Mouse (Mus musculus): ENCODE measurements around the gene Syn1.

Syn1 gene

DNA sequence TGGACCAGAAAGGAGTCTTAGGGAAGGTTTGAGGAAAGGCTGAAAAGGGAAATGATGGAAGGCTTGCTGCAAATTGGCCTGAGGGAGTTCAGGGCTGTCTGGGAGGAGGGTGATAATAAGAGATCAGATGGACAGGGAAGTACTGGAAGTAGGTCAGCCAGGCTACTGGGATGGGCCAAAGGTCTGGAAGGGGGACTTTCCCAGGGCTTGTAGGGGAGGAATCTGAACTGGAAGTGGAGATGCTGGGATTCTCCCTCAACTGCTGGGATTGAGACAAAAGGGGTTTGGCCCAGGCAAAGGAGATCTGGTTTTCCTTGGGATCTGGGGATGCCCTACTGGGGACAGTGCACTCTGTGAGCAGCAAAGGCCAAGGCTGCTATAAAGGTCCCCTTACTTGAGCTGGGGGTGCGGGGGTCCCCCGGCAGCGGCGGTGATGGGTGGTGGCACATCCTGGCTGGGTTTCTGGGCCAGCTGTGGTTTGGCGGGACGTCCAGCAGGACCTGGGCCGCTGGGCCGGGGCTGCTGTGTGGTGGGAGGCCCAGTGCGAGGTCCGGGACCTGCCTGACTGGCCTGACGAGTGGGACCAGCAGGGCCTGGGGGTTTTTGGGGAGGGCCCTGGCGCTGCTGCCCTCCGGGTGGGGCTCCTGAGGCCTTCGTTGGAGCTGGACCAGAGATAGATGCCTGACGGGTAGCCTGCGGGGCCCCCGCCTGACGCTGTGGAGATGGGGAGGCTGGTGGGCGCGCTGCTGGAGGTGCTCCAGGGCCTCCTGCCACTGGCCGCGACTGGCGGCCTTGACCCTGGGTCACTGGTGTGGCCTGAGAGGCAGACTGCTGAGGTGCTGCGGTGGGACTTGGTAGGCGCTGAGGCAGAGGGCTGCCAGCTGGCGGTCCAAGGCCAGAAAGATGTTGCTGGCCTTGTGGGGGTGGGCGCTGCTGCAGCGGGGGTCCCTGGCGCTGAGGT lies 58.4 kb downstream of the Syn1 start:
- DNase-seq (ENCODE audit: low spot score in 2 of 2): no peak

DNA sequence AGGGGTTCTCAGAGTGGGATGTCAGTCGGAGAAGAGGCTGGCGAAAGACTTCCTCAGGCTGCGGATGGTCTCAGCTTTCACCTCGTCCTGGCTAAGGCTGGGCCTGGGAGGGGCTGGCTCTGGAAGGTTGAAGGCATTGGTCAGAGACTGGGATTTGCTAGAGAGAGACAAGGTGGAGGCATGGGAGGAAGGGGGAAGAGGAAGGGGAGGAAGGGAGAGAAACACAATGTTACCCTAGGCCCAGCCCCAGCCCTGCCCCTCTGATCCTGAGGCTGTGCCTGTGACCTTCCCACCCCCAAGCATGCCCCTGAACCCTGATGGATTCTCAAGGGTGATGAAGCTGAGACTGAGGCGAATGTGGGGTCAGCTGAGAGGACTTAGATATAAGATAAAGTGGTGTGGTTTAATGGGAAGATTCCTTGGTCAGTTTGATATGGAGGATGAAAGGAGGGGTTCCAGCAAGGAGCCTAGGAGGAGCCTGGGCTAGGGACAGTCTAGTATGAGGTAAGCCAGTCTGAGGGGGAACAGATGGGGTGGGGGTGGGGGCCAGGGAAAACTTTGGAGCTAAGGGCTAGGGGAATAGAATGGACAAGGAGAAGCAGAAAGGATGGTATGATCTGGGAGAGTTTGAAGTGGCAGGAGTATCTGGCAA lies 59.2 kb downstream of the Syn1 start:
- DNase-seq (ENCODE audit: low spot score in 2 of 2): no peak

DNA sequence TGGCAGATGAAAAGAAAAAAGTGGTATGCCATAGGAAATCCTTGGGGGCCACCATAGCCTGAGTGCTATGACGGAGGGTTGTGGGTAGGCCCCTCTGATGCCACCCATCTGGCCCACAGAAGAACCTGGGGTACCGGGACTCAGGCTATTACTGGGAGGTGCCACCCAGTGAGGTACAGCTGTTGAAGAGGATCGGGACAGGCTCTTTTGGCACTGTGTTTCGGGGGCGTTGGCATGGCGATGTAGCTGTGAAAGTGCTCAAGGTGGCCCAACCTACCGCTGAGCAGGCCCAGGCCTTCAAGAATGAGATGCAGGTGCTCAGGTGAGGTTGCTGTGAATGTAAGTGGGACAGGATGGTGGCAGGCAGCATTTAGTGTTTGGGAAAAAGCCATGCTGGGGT lies 67.0 kb downstream of the Syn1 start:
- no peak for DNase-seq (ENCODE audit: low spot score in 2 of 2)

DNA sequence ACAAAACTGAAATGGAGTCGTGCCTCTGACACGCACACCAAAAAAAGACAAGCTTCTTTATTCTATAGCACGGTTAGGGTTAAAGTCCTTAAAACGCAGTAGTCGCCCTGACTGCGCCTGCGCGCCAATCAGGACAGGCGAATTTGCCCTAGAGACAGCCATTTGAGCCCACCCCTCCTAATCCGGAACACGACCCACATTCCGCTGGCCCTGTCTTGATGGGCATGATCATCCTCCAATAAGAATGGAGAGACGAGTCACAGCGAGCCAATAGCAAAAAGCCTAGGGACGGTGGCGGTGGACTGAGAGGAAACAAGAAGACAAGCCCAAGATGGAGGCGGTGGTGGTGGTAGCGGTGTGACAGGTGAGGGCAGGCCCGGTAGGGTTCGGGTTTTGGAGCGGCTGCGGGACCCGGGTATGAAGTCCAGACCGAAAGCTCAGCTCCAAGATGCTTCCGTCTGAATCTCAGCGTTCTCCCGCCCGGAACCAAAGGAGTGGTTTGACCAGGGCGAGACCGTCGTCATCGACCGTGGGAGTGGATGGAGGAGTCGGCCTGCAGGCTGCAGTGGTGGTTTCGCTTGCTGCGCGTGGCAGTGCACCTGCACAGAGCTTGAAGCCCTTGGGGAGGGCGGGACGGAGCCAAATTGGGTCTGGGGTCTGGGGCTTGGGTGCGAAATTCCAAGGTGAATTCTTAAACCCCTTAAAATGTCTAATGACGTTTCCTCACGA lies 72.4 kb downstream of the Syn1 start:
- peak; percentile 88 to 93 for DNase-seq (ENCODE audit: low spot score in 2 of 2)

DNA sequence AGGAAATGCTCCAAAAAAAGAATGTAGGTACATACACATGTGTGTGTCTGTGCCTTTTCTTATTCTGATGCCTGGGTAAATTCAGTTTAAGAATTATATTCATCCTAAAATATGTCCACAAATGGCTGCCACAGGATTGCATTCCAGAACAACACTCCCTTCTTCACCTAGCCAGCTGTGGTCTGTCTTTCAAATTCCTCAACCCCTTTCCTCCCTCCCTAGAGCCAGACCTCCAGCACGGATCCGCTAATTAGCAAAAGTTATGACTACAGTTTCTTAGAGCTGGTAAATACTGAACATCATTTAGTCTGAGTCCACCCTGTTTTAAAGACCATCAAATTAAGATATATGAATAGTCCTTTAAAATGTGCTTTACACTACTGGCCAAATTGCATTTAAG lies 73.0 kb downstream of the Syn1 start:
- DNase-seq (ENCODE audit: low spot score in 2 of 2): no peak

DNA sequence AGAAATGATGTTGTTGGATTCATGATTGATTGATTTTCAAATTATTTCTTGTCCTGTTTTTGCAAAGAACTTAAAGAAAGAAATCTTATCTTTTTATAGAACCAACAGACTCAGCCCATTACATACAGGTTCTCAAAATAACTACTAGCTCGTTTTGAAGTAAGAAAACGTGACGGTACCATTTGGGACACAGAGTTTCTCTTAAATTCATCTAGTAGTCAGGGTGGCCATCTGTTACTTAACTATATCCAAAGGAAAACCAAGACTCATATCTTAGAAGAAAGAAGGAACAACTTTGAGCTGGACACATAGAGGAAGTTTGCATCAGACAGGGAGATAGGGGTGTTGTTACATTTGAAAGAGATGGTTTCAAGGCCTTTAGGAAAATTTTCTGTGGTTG lies 73.6 kb downstream of the Syn1 start:
- DNase-seq (ENCODE audit: low spot score in 2 of 2): no peak

DNA sequence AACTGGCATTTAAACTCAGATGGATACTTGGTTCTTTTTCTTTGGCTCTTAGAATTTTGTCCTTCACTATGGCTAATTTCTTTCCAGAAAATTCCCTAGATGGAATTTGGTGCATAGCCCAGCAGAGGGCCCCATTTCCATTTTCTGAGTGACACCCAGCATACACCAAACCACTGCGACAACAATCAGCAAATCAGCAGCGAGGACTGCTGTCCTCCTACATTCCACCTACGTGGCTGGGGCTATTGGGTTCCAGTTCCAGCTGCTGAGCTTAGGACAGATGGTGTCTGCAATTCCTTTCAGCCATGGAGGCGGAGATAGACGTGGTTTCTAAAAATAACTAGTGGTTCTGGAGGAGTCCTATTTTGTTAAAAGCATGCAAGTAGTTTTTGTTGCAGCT lies 91.9 kb downstream of the Syn1 start:
- peak; percentile 59 to 69 for DNase-seq (ENCODE audit: low spot score in 2 of 2)

DNA sequence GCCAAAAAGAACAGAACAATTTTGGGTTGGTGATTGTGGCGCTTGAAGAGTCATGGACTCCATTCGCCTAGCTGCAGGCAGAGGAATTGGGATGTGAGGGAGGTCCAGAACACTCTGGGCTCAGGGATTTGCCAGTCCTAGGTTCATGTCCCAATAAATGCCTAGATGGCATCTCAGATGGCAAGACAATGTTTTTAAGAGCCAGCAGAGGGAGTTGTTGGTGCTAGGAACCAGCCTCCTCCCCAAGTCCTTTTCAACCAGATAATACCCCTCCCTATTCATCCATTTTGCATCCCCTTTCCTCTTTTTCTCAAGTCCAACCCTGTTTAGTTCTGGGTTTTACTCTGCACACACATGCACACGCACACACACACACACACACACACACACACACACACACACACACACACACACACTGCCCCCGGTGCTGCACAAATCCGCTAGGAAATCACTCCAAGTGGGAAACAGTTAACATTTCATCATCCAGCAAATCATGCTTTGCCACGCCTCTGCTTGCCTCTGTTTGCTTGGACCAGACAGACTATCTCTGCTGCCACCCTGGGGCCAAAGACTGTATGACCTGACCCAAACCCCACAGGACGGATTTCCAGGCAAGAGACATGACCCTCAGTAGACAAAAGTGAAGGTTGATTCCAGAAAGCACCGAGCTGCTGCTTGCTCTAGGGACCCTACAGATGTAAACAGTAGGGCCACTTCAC lies 100.9 kb downstream of the Syn1 start:
- DNase-seq (ENCODE audit: low spot score in 2 of 2): peak; percentile 21 to 24

DNA sequence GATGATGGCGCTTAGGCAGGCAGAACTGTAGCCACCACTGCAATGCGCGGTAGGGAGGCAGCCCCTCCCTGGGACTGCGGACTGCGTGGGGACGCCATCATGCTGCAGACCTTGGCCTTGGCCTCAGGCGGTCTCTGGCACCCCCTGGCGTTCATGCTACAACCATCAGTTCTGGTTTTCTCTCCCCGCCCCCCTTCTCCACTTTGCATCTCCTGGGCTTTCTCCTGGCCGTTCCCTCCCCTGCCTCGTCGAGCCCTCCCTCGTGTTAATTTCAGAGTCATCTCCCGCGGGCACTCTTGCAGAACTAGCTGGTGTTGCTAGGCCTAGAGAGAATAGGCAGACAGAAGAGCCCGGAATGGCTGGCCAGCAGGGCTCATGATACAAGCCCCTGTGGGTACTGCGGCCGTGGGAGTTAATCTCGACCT lies 101.6 kb downstream of the Syn1 start:
- DNase-seq (ENCODE audit: low spot score in 2 of 2): peak; percentile 42 to 70

DNA sequence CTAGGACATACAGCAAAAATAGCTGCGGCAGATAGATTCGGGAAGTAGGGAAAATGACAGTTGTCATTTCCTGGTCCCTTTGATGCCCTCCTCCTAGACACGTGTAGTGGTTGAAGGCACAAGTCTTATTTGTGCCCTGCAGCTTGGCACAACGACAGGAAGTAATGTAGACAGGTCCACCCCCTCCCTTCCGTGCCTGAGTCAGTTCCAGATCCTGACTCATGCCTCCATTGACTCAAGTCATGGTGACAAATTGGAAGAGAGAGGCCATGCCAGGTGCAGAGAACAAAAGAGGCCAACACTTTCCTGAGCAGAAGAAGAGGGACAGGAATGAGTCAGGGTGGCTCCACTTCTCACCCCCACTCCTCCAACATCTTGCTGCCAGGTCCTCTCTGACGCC lies 103.8 kb downstream of the Syn1 start:
- DNase-seq (ENCODE audit: low spot score in 2 of 2): peak in 1 of 2 experiments; percentile 6

Data from frontal cortex, postnatal 14 days (tissue).